Mouse (Mus musculus) stomach, postnatal 0 days (tissue): Measurements from ENCODE around the gene Armc9. TPM values are rescaled to one million over a fixed set of nuclear protein-coding genes. Genes with fewer than 3 reads are reported as not detected.

ENCODE experiments used
- ATAC-seq: fragments of 200-750 bp; cut with Nextera tagmentation; 2 replicates; pipeline ENCODE4 v1.8.0; 2017; ENCODE audit not compliant: low FRiP score, low TSS enrichment
- DNase-seq: peaks from one replicate; pipeline ENCODE4 v3.0.0-alpha.2; 2016; ENCODE audit warnings: low spot score
- H3K27ac ChIP-seq: fragments of 300-500 bp; sonication (generic); replicated peaks from 2 replicates; pipeline ENCODE4 v1.5.1; 2014; ENCODE audit warnings: mild to moderate bottlenecking, control low read depth
- H3K27me3 ChIP-seq: fragments of 300-500 bp; sonication (generic); 2 replicates; pipeline ENCODE4 v1.6.1; 2014; ENCODE audit warnings: low read length; ENCODE audit not compliant: control insufficient read depth, insufficient read depth
- H3K36me3 ChIP-seq: fragments of 300-500 bp; sonication (generic); 2 replicates; pipeline ENCODE4 v1.6.1; 2014; ENCODE audit warnings: low read length, mixed read lengths; ENCODE audit not compliant: control insufficient read depth, insufficient read depth
- H3K4me1 ChIP-seq: fragments of 300-500 bp; sonication (generic); replicated peaks from 2 replicates; pipeline ENCODE4 v1.6.1; 2014; ENCODE audit warnings: antibody characterized with exemption; ENCODE audit not compliant: control insufficient read depth, insufficient read depth
- H3K4me2 ChIP-seq: fragments of 300-500 bp; sonication (generic); replicated peaks from 2 replicates; pipeline ENCODE4 v1.6.1; 2014; ENCODE audit warnings: low read depth, mild to moderate bottlenecking, control low read depth, moderate library complexity
- H3K4me3 ChIP-seq: fragments of 300-500 bp; sonication (generic); 2 replicates; pipeline ENCODE4 v1.5.1; 2014; ENCODE audit warnings: low read depth, low read length, control low read depth
- H3K9ac ChIP-seq: fragments of 300-500 bp; sonication (generic); 2 replicates; pipeline ENCODE4 v1.6.1; 2014; ENCODE audit warnings: mild to moderate bottlenecking, low read length, control low read depth, mixed read lengths
- H3K9me3 ChIP-seq: fragments of 300-500 bp; sonication (generic); 2 replicates; pipeline ENCODE4 v1.6.1; 2016; ENCODE audit warnings: low read length; ENCODE audit not compliant: control insufficient read depth
- CTCF ChIP-seq: IDR thresholded peaks from 2 replicates; pipeline ENCODE4 v1.5.1; 2016; ENCODE audit warnings: antibody characterized with exemption, low read depth, mild to moderate bottlenecking, moderate library complexity
- EP300 ChIP-seq: optimal IDR thresholded peaks from 2 replicates; pipeline ENCODE3; 2016; ENCODE audit warnings: antibody characterized with exemption
- WGBS: fragments of 180-500 bp; shearing (Covaris S2); extraction: QIAGEN DNeasy Blood & Tissue Kit; methylation state at CpG from one replicate; pipeline ENCODE4 v1.1.7; 2014; 5-methylcytosine and 5-hydroxymethylcytosine counted together
- polyA plus RNA-seq: library from polyadenylated mRNA; unstranded; fragments of >200 nt; fragmentation: Nextera tagmentation; extraction: Ambion mirVana; gene quantifications from 2 replicates; pipeline ENCODE4 v1.2.1, GENCODE M21; 2015

Gene Armc9
- polyA plus RNA-seq, 1 experiment from 2014 or later: 7.3 TPM

DNA sequence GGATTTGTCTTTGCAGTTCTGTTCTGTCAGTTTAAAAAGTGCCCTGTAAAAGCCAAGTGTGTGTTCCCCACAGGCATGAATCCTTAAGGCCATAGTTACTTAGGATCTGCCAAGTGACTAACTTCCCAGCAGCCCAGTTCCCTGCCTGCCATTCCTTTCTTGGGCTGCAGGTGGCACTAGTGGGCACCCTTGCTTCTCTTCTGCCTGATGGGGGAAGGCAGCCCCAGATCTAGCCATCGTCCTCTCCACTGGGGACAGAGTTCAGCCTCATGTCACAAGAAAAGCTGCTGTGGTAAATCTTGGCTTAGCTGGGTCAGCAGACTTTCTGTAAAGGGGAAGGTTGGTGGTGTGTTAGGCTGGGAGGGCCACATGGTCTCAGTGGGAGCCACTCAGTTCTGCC, 59.6 kb downstream of the Armc9 start:
- TF ChIP-seq EP300 (no peak), CTCF (peak; percentile 99)
- Histone ChIP-seq H3K27me3 (no peaks in the 10 kb centered on the region), H3K36me3 (no peaks in the 10 kb centered on the region; the same call in 1 of the 2 replicates), H3K4me3 (no peak overlapping the region), H3K9ac (no peak overlapping the region), H3K4me2 (no peak overlapping the region), H3K9me3 (no peaks in the 10 kb centered on the region), H3K27ac (no peak overlapping the region), H3K4me1 (no peaks in the 10 kb centered on the region)
- WGBS: 4% methylated on average over 1 of the region's 1 CpGs
- ATAC-seq (peak; percentile 66), DNase-seq (peak; percentile 90)

DNA sequence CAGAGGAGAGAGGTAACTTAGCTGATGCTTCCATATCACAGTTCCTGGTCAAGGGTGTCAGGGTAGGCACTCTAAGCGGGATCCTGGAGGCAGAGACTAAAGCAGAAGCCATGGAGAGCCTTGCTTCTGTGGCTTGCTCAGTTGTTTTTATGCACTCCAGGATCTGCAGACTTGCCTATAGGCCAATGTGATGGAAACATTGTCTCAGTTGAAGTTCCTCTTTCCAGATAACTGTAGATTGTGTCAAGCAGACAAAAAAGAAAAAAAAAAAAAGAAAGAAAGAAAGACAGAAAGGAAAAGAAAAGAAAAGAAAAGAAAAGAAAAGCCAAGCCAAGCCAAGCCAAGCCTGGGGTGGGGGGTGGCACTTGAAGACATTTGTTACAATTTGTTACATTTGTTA, 60.7 kb downstream of the Armc9 start:
- ATAC-seq (no peak), DNase-seq (no peak)
- Histone ChIP-seq H3K36me3 (no peaks in the 10 kb centered on the region; the same call in 1 of the 2 replicates), H3K9me3 (no peaks in the 10 kb centered on the region), H3K4me1 (no peaks in the 10 kb centered on the region), H3K27ac (no peak overlapping the region), H3K4me2 (no peak overlapping the region), H3K4me3 (no peak overlapping the region), H3K27me3 (no peaks in the 10 kb centered on the region), H3K9ac (no peak overlapping the region)
- no peak for TF ChIP-seq EP300
- TF ChIP-seq CTCF: no peak
- 93% methylated on average over 1 of the region's 1 CpGs for WGBS

- H3K4me2 ChIP-seq: no peak overlapping the region
- TF ChIP-seq EP300 (no peak), CTCF (no peak)
- no peaks in the 10 kb centered on the region for H3K9me3 ChIP-seq
- H3K4me1 ChIP-seq: no peaks in the 10 kb centered on the region
- H3K27ac ChIP-seq: no peak overlapping the region; the same call in 1 of the 2 replicates
- no peak overlapping the region for H3K9ac ChIP-seq
- H3K4me3 ChIP-seq: no peak overlapping the region
- DNase-seq (peak; percentile 27), ATAC-seq (peak; percentile 41; the same call in 1 of the 2 replicates)
- H3K36me3 ChIP-seq: no peaks in the 10 kb centered on the region; the same call in 1 of the 2 replicates
- 69% methylated on average over 5 of the region's 5 CpGs for WGBS
- no peaks in the 10 kb centered on the region for H3K27me3 ChIP-seq
These were observed 61.8 kb downstream of the Armc9 start for GRCm38 (mm10) chr1:86216412-86216811.

- Histone ChIP-seq H3K4me2 (no peak overlapping the region), H3K4me1 (no peaks in the 10 kb centered on the region), H3K4me3 (no peak overlapping the region), H3K27me3 (no peaks in the 10 kb centered on the region), H3K27ac (peak overlapping the region; percentile 73), H3K9ac (no peak overlapping the region), H3K9me3 (no peaks in the 10 kb centered on the region), H3K36me3 (no peaks in the 10 kb centered on the region; the same call in 1 of the 2 replicates)
- no peak for DNase-seq
- ATAC-seq: peak; percentile 30
- WGBS: 40% methylated on average over 6 of the region's 6 CpGs
- TF ChIP-seq EP300: no peak
- no peak for TF ChIP-seq CTCF
These were observed 63.4 kb downstream of the Armc9 start for GRCm38 (mm10) chr1:86217976-86218375.

- no peaks in the 10 kb centered on the region for H3K36me3 ChIP-seq
- WGBS: 48% methylated on average over 6 of the region's 6 CpGs
These were observed 70.6 kb downstream of the Armc9 start for GRCm38 (mm10) chr1:86225195-86225594.

GRCm38 (mm10) chr1:86228653-86229052, 74.1 kb downstream of the Armc9 start:
- Histone ChIP-seq H3K27ac (no peak overlapping the region), H3K9me3 (no peaks in the 10 kb centered on the region), H3K27me3 (no peaks in the 10 kb centered on the region), H3K4me3 (no peak overlapping the region), H3K4me2 (no peak overlapping the region), H3K36me3 (no peaks in the 10 kb centered on the region), H3K9ac (no peak overlapping the region), H3K4me1 (no peaks in the 10 kb centered on the region)
- WGBS: 85% methylated on average over 8 of the region's 8 CpGs
- TF ChIP-seq CTCF (no peak), EP300 (no peak)
- no peak for ATAC-seq
- DNase-seq: no peak

More at GRCm38 (mm10) chr1:86225195-86225594, 70.6 kb downstream of the Armc9 start:
- Histone ChIP-seq H3K4me3 (no peak overlapping the region), H3K9ac (no peak overlapping the region), H3K4me2 (no peak overlapping the region), H3K4me1 (no peaks in the 10 kb centered on the region), H3K27me3 (no peaks in the 10 kb centered on the region), H3K9me3 (no peaks in the 10 kb centered on the region), H3K27ac (peak overlapping the region; percentile 45; the same call in 1 of the 2 replicates)
- peak; percentile 72 for DNase-seq
- ATAC-seq: peak; percentile 96
- TF ChIP-seq EP300 (no peak), CTCF (no peak)
